Mouse (Mus musculus): ENCODE data around the gene Lrrc8a. TPM values are rescaled to one million over a fixed set of nuclear protein-coding genes. Genes with fewer than 3 reads are reported as not detected.

Gene Lrrc8a
- total RNA-seq, 2 experiments from 2014 or later = 26.6 to 26.7 TPM

DNA sequence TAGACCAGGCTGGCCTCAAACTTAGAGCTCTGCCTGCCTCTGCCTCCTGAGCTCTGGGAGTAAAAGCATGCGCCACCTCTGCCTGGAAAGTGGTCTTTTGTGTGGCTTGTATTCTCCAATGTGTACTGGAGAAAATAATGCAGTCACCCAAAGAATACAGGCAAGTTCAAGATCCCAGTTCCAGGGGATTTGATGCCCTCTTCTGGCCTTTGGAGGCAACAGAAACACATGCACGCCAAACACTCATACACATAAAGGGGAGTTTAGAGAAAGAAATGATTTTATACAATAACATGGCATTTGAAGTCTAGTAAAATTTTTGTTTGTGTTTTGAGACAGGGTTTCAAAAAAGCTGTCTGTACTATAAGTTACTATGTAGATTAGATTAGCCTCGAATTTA, 62.0 kb downstream of the Lrrc8a start:
- no peak for DNase-seq (ENCODE audit: low spot score in 2 of 2)

DNA sequence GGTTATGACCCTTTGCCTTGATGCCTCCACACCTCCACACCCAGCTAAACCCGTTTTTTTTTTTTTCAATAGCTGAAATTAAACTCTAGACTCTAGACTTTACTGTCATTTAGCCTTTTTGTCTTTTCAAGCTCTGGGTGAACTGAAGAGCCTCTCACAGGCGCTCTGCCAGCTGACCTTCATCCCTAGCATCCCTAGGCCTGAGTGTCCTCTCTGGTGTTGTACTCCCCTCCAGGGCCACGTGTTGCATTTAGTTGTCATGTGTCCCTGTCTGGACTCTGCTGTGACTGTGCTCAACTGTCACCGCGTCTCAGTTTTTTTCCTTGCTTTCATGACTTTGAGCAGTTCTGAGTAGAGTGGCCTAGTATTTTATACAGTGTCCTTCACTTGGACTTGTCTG, 62.5 kb downstream of the Lrrc8a start:
- no peak for DNase-seq (ENCODE audit: low spot score in 2 of 2)

DNA sequence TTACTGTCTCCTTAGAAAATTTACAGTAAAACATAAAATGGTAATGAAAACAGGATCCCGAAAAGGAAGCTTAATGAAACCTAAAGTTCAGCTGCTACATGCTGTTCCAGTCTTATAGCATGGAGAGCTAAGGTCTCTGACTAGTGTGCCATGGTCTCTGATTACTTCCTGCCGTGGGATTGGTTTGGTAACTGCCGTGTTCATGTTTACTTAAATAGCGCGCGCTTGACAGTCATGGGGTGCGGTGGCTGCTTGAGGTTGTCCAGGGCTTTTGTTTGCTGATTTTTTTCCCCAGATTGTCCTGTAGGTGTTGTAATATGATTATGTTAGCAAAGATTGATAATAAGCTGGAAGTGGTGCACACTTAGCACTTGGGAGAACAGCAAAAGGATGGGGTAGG, 68.6 kb downstream of the Lrrc8a start:
- DNase-seq (ENCODE audit: low spot score in 2 of 2) = no peak

DNA sequence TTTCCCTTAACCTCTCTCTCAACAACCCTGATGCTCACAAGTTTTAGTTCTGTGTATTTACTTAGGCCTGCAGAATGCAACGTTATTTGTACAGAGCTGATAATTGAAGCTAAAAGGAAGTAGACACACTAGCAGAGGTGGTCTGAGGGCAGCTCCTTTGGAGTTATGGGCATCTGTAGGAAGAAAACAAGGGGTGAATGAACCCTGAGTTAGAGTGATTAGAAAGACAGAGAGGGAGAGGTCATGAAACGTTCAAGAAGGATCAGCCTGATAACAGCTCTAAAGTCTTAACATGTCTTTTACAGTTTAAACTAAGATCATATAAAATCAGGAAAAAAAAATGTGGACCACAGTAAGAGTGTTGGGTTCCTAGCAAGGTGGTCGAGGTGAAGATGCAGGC, 71.8 kb downstream of the Lrrc8a start:
- no peak for DNase-seq (ENCODE audit: low spot score in 2 of 2)

DNA sequence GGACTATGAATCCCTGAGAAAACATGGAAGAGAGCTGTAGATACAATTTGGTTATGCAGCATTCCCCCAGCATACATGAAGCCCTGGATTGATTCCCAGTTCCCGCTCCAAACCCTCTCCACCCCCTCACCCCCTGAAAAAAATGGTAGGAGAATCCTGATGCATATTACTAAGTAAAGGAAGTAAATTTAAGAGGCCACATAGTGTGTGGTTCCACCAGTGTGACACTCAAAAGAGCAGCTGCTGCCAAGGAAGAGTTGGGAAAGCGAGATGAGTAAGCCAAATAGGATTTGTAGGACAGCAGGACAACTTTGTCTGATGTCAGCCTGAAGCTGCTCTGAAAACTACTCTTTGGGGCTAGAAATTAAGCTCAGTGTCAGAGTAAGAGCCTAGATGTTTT, 74.0 kb downstream of the Lrrc8a start:
- no peak for DNase-seq (ENCODE audit: low spot score in 2 of 2)

Other genes with a start within 250 kb of the Lrrc8a start
- gene Wdr34, start 188.8 kb upstream of the Lrrc8a start, total RNA-seq (2021) = 10 to 100 TPM; 10.2 to 12.2 TPM
- gene Set, start 180.3 kb upstream of the Lrrc8a start, total RNA-seq (2021) = 100 to 1,000 TPM; 155 to 163 TPM
- 1 to 10 TPM; 8.0 to 9.6 TPM for gene Pkn3, start 160.0 kb upstream of the Lrrc8a start, total RNA-seq (2021)
- gene Zdhhc12, start 144.1 kb upstream of the Lrrc8a start, total RNA-seq (2021) = 1 to 10 TPM; 4.5 to 5.7 TPM
- gene Zer1, start 113.1 kb upstream of the Lrrc8a start, total RNA-seq (2021) = 10 to 100 TPM; 24.6 to 27.1 TPM
- 10 to 100 TPM; 24.7 to 26.2 TPM for gene Tbc1d13, start 104.0 kb upstream of the Lrrc8a start, total RNA-seq (2021)
- gene Endog, start 66.2 kb upstream of the Lrrc8a start, total RNA-seq (2021) = 10 to 100 TPM; 26.3 to 27.6 TPM
- 10 to 100 TPM; 11.9 to 13.6 TPM for gene Spout1, start 59.3 kb upstream of the Lrrc8a start, total RNA-seq (2021)
- 10 to 100 TPM; 11.9 to 12.7 TPM for gene Kyat1, start 31.9 kb upstream of the Lrrc8a start, total RNA-seq (2021)
- gene Gm28035, start 2.9 kb downstream of the Lrrc8a start, total RNA-seq (2021) = 1 to 10 TPM; 1.0 to 1.3 TPM
- 10 to 100 TPM; 16.7 to 19.3 TPM for gene Phyhd1, start 28.5 kb downstream of the Lrrc8a start, total RNA-seq (2021)
- not detected for gene Gm28038, start 43.3 kb downstream of the Lrrc8a start, total RNA-seq (2021)
- 10 to 100 TPM; 21.3 to 21.5 TPM for gene Dolk, start 48.6 kb downstream of the Lrrc8a start, total RNA-seq (2021)
- 10 to 100 TPM; 32.7 to 34.2 TPM for gene Nup188, start 48.7 kb downstream of the Lrrc8a start, total RNA-seq (2021)
- 10 to 100 TPM; 53.6 to 63.6 TPM for gene Sh3glb2, start 121.6 kb downstream of the Lrrc8a start, total RNA-seq (2021)
- gene Miga2, start 126.5 kb downstream of the Lrrc8a start, total RNA-seq (2021) = 10 to 100 TPM; 33.2 to 37.5 TPM
- gene Dolpp1, start 154.5 kb downstream of the Lrrc8a start, total RNA-seq (2021) = 10 to 100 TPM; 18.3 to 21.1 TPM
- 100 to 1,000 TPM; 229 to 241 TPM for gene Crat, start 178.1 kb downstream of the Lrrc8a start, total RNA-seq (2021)
- 100 to 1,000 TPM; 122 to 132 TPM for gene Ptpa, start 178.3 kb downstream of the Lrrc8a start, total RNA-seq (2021)
- 1 to 10 TPM; 8.2 to 8.9 TPM for gene Ier5l, start 236.5 kb downstream of the Lrrc8a start, total RNA-seq (2021)

Measured in gastrocnemius, postnatal 4 days (tissue).